Mouse (Mus musculus) left cerebral cortex, postnatal 4 days (tissue): ENCODE measurements around the gene Ccr6. TPM values are rescaled to one million over a fixed set of nuclear protein-coding genes. Genes with fewer than 3 reads are reported as not detected.
A peak's percentile ranks its signal among the peaks of the same experiment; 100 is the strongest.
"Not testable (repeated sequence)": the region's sequence is repeated elsewhere in the genome, so short reads cannot be mapped to it uniquely, and the experiment has no call there.

Experiments
- DNase-seq: peaks from one replicate; pipeline ENCODE4 v3.0.0-alpha.2; 2022
- intact Hi-C: fragments of 180-260 bp; cut with DNase I; formaldehyde crosslinking; loops from one replicate; pipeline ENCODE4 v1.15.1; 2025
- total RNA-seq, 2 experiments: library from RNA; stranded (reverse); gene quantifications; 2 replicates each; pipeline ENCODE4 v1.2.3; 2021

Ccr6 gene
- not detected for total RNA-seq

DNA sequence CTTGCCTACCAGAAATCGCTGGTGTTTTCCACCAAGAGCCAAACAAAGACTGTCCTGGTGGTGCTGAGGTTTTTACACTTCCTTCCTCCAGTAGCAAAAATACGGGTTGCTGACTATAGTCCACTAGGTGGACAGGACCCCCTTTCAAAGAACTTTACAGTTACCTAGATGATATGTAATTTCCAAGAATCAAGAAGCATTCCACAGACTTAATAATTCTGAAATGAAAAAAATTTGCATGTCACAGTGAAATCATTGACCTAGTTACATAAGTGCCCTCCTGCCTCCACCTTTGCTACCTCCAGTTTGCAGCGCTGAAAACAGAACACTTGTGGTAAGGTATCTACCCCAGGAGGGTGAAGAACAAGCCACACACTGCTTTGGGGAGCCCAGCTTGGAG, at the start of gene Ccr6:
Ccr6 (plus strand) TSS at position 301 of the 400 bp plus-strand sequence.
- intact Hi-C loops, result no loop called here
- no peak for DNase-seq

DNA sequence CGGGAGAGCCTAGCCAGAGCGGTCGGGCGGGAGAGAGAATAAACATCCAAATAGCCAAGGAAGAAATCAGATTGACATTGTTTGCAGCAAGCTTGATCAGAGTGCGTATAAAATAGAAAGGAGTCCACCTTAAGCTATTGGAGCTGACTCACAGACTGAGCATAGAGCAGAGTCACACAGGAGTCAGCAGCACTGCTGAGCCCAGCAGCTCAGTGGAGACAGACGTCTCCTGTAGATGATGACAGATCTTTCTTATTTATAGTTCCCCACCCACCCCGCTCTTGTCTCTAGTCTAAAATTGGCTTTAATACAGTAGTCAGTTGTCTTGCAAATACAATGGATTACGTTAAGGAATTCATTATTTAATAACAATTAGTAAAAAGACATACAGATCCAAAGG, 42.2 kb upstream of the Ccr6 start:
- DNase-seq, result no peak
- intact Hi-C loops, result loop anchor here (10.0 kb wide), 1 partner anchor 91 kb away; the partner anchor contains the start of gene Mpc1

DNA sequence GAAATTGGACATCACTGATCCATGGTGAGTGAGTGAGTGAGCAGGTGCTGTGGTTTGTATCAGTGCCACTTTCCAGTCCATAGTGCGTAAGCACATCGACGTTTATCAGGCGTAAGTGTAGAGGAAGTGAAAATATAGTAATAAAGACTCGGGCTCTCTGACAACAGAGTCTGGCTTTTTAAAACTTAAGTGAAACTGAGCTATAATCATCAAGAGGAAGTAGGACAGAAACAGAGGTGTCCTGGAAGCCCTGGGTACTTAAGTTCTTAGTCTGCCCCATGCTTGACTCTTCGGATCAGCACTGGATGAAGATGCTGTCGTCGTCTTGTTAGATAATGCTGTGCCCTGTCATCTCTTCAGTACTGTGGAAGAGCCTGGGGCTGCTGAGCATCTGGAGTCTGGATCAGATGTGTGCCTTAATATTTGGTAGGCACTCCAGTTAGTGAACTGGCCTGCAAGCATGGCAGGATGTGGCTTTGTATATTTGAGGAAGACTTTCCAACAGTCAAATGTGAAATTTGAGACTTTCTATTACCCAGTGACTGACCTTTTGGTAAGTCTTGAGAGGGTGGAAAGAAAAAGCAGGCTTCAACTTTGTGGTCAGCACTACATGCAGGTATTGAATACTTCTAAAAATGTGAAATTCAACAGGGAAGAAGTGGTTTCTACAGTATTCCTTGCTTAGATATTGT, 40.0 kb upstream of the Ccr6 start:
- intact Hi-C loops, result loop anchor here (10.0 kb wide), 1 partner anchor 89 kb away; the partner anchor contains the start of gene Mpc1
- no peak for DNase-seq

DNA sequence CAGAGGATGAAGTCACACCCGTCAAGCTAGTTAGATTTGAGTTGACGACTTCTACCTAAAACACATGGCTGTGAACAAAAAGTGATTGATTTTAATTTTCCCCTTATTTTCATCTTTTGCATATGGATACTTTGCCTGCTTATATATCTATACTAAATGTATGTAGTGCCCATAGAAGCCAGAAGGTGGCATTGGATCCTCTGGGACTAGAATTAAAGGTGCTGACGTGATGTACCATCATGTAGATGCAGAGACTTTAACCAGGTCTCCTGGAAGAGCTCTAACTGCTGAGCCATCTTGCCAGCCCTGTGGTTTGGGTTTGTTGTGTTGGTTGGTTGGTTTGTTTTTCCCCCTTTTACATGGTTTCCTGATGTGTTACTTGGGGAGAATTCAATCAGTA, 38.2 kb upstream of the Ccr6 start:
- intact Hi-C loops, result loop anchor here (10.0 kb wide), 1 partner anchor 87 kb away; the partner anchor contains the start of gene Mpc1
- DNase-seq, result no peak

DNA sequence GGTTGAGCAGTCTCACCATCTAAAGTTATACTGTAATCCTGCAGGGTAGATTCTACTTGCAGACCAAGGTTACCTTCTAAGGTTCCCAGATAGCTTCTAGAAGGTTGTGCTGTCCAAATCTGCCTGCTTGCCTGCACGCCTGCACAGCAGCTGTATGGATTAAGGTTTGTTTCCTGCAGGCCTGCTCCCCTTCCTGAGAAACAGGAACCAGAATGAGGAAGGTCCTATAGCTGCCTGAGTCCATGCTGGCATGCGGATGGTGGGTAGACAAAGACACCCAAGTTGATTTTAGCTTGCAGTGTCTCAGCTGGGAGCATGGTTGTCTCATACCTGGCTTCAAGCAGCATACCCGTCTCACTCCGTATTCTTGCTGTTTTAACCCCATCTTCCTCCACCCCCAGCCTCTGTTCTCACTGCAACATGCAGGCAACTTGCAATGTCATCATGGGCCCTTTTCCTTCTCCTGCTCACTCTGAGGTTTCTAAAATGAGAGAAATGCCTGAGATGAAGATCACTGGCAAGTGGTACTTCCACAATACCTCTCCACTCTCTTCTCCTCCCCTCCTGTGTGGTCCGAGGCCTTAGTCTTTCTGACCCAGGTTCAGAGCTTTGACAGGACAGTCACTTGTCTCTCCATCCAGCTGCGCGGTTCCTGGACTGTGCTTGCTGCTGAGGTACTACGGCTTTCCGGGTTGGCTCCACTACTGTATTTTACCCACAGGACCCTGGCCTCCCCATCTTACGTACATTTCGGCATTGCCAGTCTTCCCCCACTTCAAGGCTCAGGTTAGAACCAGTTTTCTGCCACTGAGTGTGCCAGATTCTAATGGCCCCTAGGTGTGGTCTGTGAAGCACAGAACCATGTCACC, 36.5 kb upstream of the Ccr6 start:
- DNase-seq, result no peak
- intact Hi-C loops, result loop anchor here (10.0 kb wide), 1 partner anchor 86 kb away; the partner anchor contains the start of gene Mpc1

DNA sequence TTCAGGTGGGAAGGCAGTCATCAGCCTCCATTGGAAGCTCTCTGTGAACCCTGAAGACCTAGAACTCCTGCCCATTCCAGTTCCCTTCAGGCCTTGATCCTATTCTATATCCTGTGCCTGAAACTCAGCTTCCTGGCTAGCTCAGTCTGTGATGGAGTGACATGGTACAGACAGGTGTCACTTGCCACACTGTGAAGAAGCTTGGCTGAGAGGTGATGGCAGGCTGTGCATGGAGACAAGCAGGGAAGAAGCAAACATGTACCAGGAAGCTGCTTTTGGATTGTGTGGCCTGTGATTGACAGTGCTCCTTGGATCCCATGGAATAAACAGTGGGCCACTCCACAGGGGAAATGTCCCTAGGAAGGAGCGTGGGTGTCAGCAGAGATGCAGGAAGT, 35.9 kb upstream of the Ccr6 start:
- no peak for DNase-seq
- intact Hi-C loops, result loop anchor here (10.0 kb wide), 1 partner anchor 85 kb away; the partner anchor contains the start of gene Mpc1

DNA sequence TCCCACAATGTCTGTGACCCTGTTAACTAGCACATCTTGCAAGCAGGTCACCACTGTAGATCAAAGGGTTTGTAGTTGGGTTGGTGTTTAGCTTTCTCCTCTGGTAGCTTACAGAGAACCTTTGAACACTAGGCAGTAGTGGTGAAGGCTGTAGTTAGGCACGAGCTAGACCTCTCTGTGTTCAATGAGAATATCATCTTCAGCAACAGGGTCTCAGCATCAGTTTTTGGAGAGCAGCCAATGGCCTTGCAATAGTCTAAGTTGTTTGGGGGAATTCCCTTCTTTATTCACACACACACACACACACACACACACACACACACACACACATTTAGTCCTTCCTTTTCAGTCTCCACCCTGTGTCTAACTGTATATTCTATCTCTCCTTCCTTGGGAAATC, 32.4 kb upstream of the Ccr6 start:
- intact Hi-C loops, result no loop called here
- no peak for DNase-seq

DNA sequence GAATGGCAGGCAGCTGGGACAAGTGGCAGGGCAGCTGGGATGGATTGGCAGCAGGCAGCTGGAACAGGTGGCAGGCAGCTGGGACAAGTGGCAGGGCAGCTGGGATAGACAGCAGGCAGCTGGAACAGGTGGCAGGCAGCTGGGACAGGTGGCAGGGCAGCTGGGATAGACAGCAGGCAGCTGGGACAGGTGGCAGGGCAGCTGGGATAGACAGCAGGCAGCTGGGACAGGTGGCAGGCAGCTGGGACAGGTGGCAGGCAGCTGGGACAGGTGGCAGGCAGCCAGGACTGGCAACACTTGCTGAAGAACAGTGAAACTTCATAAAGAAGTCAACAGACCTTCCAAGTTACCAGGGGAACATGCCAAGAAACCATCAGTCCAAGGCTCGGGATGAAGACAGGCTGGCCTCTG, 30.6 kb upstream of the Ccr6 start:
- intact Hi-C loops, result not testable (repeated sequence)
- DNase-seq, result peak; percentile 17

DNA sequence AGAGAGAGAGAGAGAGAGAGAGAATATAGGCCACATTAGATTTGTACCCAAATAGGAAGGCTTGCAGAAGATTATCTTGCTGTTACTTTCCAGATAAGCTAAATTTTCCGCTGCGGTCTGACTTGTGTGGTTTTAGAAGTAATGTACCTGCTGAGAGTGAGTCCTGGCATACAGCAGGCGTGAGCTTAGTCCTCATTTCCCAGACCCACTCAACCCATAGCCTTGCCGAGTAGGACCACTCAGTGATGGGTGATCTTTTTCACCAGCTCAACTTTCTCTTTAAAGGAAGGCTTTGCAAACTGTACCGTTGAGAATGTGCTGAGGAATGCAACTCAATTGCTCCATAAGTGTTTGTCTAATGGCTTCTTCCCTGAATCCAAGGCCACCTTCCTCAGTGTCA, 29.2 kb upstream of the Ccr6 start:
- intact Hi-C loops, result no loop called here
- no peak for DNase-seq

DNA sequence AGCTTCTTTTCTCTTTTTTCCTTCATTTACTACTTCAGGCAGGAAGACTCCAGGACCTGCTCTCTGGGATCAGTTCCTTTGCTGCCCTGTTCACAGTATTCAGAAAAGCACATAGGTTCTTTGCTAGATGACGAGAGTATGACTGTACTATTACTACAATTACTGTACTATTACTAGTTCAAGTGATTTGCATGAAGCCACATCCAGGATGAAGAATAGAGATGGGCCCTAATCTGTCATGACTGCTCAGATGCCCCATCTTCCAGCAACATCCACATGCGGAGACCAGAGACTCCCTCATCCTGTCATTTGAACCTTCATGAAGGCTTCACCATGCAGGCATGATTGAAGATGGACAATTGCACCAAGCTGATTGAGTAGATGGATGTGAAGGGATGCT, 26.1 kb upstream of the Ccr6 start:
- intact Hi-C loops, result no loop called here
- no peak for DNase-seq

DNA sequence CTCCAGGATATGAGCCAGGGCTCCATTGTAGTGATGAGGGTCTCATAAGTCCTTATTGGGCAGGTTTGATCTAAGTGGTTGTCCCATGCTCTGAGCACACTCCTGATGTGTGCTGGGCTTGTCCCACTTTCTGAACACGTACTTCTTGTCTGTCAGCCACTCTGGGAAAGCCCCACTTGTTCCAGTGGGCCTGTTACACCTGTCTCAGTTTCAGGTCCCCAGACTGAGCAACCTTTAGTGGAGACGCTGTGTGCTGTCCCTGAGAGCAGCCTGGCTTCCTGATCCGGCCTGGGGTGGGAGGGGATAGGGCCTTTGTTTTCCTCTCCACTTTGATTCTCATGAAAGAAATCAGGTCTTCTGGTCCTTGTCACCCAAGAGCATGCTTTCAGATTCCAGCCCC, 25.7 kb upstream of the Ccr6 start:
- no peak for DNase-seq

DNA sequence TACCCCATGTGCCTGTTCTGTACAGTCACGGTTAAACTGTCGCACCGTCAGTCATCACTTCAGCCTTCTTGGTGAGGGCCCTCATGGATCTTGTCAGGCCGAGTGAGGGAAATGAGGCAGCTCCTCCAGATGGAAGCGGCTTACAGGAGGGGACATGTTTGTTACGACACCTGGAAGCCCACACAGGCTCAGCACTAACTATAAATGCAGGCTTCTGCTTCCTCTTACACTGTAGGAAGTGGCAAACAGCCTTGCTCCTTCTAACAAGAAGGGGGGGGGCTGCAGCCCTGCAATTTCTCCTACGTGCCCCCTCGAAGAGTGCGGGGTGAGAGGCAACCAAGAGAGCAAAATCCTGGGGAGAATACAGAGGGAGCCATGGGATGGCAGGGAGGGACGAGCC, 25.2 kb upstream of the Ccr6 start:
- intact Hi-C loops, result no loop called here
- DNase-seq, result no peak

More for the DNA sequence above, 25.7 kb upstream of the Ccr6 start:
- intact Hi-C loops, result no loop called here

DNA sequence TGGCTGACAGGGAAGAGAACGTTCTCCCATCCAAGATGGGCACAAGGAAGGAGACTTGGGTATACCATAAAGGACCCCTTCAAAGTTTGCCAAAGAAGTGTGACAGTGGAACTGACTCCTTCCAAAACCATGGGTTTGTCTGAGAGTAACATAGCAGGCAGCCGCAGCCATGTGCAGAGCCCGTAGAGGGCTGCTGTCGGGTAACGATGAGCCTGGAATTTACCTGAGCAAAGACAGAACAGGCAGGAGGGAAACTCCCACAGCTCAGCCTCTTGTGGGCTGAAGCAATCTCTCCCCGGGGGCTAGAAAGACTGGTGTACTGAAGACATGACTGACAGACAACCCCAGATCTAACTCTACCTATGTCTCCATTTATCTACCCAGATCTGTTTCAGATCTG, 24.4 kb upstream of the Ccr6 start:
- intact Hi-C loops, result no loop called here
- DNase-seq, result no peak

DNA sequence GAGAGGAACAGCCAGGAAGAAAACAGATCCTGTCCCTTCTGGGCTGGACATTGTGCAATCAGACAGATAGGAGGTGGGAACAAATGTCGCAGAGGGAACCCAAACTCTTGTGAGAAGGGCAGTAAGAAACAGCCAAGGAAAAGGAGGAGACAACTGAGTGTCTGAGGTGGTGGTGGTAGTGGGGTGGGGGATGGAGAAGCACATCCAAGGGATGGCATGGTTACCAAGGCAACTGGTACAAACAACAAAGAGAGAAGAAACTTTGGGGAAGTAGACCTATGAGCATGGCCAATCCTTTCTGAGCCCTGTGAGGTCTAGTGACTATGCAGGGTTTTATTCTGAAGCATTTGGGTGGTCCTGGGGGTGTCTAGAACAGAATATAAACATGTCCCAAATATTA, 21.5 kb upstream of the Ccr6 start:
- intact Hi-C loops, result no loop called here
- DNase-seq, result no peak

DNA sequence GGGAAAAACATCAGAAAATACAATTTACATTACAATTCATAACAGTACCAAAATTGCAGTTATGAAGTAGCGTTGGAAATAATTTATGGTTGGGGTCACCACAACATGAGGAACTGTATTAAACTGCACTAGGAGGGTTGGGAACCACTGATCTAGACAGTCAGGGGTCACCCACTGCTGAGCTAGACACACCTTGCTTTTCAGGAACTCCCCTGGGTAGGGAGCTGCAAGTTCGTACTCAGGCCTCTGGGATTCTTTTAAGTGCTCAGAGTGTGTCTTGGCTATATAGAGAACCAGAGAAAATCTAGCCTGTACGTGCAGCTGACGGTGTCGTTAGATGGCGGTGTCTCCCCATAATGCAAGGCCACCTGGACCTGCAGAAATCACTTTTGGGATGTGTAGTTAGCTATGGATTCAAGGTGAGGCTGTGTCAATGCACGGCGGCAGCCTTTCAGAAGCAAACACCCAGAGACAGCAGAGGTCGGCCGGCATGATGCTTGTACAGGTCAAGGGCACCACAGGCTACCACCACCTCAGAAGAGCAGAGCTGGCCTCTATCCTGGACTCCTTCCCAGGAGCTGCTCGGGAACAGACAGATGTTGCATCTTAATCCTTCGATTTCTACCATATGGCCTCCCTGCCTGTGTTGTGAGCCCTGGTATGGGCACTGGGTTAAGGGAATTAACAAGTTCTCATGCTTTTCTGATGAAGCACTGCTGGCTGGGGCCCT, 20.7 kb upstream of the Ccr6 start:
- DNase-seq, result no peak
- intact Hi-C loops, result no loop called here

DNA sequence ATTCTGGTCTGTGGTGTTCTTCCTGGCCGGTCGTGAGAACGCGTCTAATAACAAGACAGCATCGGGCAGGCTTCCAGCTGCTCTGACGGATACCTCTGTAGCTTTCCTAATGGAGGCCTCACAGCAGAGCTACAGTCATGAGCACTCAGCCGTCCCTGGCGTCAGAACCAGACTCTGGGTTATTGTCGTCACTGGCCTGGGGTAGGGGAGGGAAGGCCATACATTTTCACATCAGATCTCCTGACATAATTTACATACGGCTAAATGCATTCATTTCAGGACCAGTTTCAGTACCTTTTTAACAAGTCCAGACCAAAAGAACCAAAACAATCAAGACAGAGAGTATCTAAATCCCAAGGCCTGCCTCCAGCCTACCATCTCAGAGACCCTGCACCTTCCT, 12.6 kb upstream of the Ccr6 start:
- intact Hi-C loops, result no loop called here
- no peak for DNase-seq

DNA sequence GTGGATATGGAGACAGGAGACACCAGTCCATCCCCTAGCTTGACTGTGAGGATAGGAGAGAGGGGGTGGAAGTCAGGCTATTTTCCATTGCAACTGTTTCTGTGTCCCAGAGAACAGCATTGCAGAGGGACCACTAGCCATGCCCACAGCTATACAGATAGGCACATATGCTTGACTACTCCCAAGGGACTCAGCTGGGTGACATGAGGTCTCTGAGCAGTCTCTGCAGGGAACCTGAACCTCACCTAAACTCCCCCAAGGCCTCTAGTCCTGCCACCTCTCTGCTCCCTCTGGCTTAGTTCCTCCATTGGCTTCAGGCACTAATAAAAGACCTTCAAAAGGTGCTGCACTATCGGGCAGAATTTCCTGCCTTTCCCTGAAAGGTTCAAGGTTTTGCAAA, 11.8 kb upstream of the Ccr6 start:
- no peak for DNase-seq
- intact Hi-C loops, result no loop called here

DNA sequence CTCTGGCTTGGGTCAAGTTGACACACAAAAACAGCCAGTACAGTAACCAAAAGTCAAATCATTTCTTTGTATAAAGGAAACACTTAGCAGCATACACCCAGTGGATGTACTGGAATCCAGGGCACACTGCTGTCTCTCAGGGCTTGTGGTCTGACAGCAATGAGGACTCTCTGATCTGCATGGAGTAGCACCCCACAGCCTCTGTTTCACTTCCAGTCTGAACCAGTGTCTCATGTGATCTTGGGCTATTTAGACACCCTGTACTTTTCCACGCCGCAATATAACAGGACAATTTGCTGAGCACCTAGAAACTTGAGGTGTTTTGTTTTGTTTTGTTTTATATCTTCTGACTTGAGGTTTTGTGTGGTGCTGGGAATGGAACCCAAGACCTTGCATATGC, 10.7 kb upstream of the Ccr6 start:
- intact Hi-C loops, result no loop called here

DNA sequence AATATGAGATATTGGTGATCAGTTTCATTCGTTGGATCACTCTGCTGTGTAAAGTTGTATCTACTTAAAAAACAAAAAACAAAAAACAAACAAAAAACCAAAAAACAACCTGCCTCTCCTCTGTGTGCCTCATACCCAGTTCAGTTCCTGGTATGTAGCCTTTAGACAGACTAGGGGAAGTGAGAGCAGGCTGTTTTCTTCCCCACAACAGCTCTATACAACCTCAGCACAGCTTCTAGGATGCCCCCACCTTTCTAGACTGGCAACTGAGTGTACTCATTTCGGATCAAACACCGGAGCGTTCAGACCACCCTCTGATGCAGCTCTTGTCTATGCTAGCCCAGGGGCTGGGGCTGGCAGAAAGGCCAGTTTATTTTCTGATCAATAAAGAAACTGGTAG, 10.1 kb upstream of the Ccr6 start:
- intact Hi-C loops, result no loop called here
- no peak for DNase-seq

More for the DNA sequence above, 10.7 kb upstream of the Ccr6 start:
- no peak for DNase-seq

DNA sequence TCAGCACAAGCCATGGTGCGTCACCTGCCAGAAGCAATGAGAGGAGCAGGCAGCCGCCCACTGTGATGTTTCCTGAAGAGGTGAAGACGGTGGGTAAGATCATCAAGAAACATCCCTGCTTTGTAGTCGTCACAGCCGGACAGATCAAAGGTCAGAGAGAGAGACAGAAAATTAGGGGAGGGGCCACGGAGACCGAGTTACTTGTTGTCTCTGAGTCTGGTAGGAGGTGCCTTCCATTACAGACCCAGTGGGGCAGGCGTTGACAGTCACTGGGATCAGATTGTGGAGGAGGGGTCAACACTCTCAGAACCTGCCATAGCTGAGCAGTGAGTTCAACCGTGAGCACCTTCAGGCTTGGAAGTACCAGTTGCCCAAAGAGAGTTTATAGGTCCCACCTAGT, 7.2 kb upstream of the Ccr6 start:
- intact Hi-C loops, result no loop called here
- DNase-seq, result no peak

DNA sequence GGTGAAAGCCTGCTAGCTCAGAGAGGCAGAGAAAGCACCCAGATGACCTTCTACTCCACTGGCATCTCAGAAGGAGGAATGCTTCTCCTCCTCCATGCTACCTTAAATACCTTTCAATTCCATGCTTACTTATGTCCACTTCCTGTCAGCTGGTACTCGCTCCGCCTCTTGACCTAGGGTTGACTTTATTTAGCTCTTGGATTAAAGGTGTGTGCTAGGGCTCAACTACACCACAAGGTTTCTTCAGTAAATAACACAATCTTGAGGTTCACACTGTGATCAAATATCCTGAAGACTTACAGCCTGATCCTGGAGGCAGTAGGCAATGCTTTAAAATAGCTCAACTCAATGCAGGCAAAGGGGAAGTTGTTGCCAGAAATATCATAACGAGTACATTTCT, 6.2 kb upstream of the Ccr6 start:
- intact Hi-C loops, result no loop called here
- DNase-seq, result no peak
